Mouse (Mus musculus) ovary, postnatal 14 days (tissue): ENCODE results near the gene Prtn3.

Source experiments
- DNase-seq: peaks from one replicate; pipeline ENCODE4 v3.0.0; 2022; ENCODE audit warnings: low spot score

Gene Prtn3

GRCm38 (mm10) chr10:79874290-79874862 lies at the start of gene Prtn3, which contains the start of gene Plppr3:
TSS of gene Prtn3 (plus strand) at chr10:79874476.
TSS of gene Plppr3 (minus strand) at chr10:79874634.
- no peak for DNase-seq

DNA sequence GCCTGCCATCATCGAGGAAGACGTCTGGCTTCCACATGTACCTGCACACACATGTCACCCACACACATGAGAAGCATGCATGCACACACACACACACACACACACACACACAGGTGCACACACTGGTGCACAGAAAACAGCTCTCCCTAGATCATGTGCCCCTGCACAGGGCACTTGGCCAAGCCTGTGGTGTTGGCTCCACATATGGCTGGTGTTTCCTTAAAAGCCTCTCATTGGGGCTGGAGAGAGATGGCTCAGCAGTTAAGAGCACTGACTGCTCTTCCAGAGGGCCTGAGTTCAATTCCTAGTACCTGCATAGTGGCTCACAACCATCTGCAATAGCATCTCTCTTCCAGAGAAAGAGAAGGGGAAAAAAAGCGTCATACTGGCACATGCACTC lies 42.7 kb upstream of the Prtn3 start:
- DNase-seq: no peak

DNA sequence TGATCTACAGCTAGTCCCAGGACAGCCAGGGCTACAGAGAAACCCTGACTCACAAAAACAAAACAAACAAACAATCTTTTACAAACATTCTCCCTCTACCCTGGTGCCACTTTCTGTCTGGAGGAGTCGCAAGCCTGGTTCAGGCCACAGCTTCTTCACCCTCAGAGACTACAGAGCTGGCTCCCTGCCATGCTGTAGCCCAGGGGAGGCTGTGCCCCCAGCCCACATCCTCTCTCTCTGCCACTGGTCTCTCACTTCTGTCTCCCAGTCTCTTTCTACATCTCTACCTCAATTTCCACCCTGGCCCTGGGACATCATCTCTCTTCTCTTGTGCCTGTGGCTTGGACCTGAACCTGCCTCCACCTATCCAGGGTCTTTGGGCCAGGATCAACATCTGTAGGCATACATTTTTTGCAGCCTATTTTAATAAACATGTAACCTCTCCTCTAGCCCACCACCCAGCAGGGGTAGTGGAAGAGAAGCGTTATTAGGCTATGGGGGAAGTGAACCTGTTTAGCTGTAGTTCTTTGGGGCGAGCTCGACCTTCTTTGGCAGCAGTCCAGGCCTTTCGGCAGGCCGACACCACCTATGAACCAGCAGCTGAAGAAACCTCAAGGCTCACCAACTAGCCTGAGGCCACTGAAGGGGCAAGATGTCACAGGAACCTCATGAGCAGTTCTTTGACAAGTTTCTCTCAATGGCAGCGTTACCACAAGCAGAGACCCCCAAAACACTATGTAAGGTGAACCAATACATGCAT lies 42.1 kb upstream of the Prtn3 start:
- DNase-seq: no peak

- no peak for DNase-seq
These were observed 41.5 kb upstream of the Prtn3 start for GRCm38 (mm10) chr10:79832786-79833181.

GRCm38 (mm10) chr10:79834769-79835398 lies 39.4 kb upstream of the Prtn3 start:
- DNase-seq: peak; percentile 75

DNA sequence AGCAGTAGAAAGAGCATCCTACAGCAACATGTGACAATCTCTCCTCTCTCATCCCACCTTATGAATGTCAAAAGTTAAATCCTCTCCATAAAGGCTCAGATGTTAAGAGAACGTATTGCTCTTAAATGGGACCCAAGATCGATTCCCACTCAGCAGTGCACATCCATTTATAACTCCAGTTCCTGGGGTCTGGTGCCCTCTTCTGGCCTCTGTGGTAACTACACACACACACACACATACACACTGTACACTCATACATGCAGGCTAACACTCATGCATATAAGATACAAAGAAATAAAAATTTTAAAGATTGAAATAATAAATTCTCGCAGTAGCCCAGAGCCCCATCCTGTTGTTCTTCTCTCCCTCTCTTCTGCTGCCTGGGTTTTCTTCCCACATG lies 37.4 kb upstream of the Prtn3 start:
- DNase-seq: no peak

- DNase-seq: no peak
These were observed 36.1 kb upstream of the Prtn3 start for GRCm38 (mm10) chr10:79838151-79838550.

- no peak for DNase-seq
These were observed 34.2 kb upstream of the Prtn3 start for GRCm38 (mm10) chr10:79840091-79840490.

DNA sequence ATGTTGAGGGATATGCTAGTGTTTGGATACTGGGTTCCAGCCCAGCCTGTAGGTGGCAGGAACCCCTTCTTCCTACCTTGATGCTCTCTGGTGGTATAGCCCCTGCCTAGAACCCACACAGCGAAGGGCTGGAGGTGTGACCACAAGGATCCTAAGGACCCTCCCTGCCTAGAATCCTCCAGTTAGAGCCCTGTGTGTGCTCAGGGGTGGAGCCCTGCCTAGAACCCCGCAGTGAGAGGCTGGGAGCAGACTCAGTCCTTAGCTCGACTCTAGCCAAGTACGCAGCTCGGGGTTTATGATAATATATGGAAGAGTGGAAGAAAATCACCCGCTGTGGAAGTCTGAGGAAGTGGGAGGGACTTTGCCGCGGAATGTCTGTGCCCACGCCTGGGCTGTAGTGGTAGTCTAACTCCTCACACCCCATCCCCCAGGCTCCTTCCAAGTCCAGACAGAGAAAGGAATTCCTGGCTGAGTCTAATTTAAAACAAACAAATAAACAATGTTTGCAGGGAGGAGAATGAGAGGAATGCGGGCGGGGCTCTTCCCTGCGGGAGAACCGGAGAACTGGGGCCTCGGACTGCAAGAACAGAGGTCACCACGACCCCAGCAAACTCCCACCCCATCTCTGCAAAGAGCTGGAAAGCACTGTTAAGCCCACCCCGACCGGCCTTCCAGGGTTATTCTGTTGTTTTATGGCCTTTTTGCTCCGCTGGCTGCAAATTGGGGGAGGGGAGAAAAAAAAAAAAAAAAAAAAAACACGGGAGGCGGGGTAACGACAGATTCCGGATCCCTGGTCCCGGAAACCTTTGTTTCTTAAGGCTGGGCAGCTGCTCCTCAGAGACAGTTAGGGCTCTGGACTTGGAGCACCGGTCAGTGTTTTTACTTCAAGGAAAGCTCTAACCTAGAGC lies 33.4 kb upstream of the Prtn3 start:
- DNase-seq: no peak

DNA sequence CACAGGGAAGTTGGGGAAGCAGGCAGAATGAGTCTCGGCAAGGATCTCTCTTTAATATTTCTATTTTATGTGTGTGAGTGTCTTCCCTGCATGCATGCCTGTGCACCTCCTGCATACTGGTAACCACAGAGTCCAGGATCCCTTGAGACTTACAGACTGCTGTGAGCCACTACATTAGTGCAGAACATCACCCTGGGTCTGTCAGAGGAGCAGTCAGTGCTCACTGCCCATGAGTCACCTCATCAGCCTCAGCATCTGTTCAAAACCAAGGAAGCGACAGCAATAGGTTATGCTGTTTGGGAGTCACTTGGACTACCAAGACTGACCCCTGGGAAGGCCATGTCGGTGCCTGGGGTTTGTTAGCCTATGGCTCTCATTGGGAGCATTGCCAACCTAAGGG lies 32.0 kb upstream of the Prtn3 start:
- DNase-seq: no peak

- no peak for DNase-seq
These were observed 30.8 kb upstream of the Prtn3 start for GRCm38 (mm10) chr10:79843476-79843875.

DNA sequence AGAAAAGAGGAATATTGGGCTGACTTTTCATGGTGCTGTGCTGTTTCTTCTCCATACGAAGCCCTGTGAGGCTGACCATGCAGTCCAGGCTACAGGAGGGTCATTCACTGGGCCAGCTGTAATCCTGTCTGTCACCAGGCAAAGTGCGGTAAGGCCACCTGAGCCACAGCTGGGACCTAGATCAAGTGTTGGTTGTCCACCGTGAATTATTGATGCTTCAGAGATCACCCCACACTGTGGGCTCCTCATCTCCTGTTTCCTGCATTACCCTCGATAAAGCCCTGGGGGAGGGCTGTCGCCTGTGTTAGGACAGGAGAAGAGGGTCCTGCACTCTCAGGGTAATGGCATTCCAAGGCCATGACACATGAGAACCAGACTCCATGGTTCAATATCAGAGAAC lies 27.7 kb upstream of the Prtn3 start:
- DNase-seq: no peak

DNA sequence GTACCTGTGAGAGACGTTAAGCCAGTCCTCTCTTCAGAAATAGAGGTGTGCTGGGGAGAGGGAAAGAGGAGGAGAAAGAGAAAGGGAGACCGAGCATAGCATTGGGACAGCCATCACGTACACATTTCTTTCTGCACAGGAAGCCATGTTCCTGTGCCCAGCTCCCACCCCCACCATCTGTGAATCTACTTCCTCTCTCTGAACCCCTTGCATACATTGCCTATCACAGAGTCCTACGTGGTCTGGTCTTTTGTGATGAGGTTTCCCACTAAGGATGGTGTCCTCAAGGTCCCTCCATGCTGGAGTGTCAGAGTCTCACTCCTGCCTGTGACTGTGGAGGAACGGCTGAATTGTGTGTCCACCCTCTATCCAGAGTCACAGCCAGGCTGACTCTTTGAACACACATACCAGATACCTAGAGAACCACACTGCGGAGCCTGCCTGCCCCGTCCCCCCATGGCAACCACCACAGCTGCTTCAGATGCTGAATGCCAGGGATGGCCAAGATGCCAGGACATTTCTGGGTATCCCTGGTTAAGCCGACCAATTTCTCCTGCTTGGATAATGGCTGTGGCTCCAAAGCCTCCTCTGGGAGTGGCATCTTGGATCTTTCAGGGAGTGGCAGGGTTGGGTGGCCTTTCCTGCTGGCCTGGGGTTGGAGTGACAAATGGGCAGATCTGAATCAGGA lies 24.2 kb upstream of the Prtn3 start:
- DNase-seq: no peak

GRCm38 (mm10) chr10:79851653-79852052 lies 22.6 kb upstream of the Prtn3 start:
- DNase-seq: no peak

- no peak for DNase-seq
These were observed 22.0 kb upstream of the Prtn3 start for GRCm38 (mm10) chr10:79852107-79852789.

DNA sequence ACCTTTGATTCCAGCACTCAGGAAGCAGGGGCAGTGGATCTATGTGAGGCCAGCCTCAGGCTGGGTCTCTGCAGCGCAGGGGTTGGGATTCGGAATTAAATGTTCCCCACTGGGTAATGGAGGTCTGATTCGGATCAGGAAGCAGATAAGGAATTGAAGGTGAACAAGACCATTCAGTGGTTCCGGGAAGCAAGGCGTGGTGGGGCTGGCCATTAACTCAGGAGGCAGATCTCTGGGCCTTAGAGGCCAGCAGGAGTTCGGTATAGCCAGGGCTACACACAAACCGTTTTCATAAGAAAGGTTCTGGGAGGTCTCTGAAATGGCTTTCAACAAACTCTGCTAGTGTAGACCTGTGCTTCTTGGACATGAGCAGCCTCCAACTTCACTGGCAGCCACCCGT lies 21.4 kb upstream of the Prtn3 start:
- no peak for DNase-seq

GRCm38 (mm10) chr10:79853392-79853791 lies 20.9 kb upstream of the Prtn3 start:
- peak; percentile 99 for DNase-seq

- DNase-seq: peak; percentile 97
These were observed 20.1 kb upstream of the Prtn3 start, which contains the start of gene Ptbp1 for GRCm38 (mm10) chr10:79853860-79854795. TSS of gene Ptbp1 (plus strand) at chr10:79854427.

DNA sequence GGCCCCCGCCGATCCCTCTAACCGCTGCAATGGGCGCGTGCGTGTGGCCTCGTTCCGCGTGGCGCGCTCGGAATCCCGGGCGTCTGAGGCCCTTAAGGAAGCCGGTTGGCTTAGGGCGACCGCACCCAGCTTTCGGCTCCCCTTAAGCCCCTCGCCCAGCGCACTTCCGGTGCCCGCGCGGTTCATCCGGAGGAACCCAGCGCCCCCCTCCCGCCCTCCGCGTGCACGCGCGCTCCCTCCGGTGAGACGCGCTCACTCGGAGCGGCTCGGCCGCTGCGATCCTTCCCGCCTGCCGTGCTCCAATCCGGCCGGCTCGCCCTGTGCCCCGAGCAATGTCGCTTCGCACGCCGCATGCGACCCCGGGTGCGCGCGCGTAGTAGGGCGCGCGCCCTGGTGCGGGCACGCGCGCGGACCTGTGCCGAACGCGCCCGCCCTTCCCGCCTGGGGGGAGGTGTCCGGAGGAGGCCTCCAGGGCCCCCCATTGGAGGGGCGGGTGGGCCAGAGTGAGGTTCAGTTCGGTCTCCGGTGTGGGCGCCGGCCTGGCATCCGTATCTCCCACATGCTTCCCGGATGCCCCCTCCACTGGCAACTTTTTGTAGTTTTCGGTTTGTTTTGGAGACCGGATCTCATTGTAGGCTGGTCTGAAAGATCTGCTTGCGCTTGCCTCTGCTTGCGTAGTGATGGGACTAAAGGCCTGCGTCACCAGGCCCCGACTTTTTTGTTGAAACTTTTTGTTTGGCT lies 19.3 kb upstream of the Prtn3 start:
- no peak for DNase-seq
